Mouse (Mus musculus): Measurements from ENCODE around the gene Defb45.

GRCm38 (mm10) chr2:152589021-152589420 is 10.2 kb downstream of the Defb45 start:
- no peak for TF ChIP-seq CTCF (IDR thresholded peaks at IDR 0.05; ENCODE audit: extremely low read depth, insufficient read depth, low read length)
- no peak for TF ChIP-seq POLR2A (IDR thresholded peaks at IDR 0.05; ENCODE audit: extremely low read depth, insufficient read depth, low read length)

All from cortical plate, adult 2 months (tissue).